Mouse (Mus musculus) thymus, postnatal 25 days (tissue): Measurements from ENCODE around the gene S100a8.
A peak's percentile ranks its signal among the peaks of the same experiment; 100 is the strongest.

Experiments used
- DNase-seq: peaks from one replicate; pipeline ENCODE4 v3.0.0; 2022

S100a8 gene

DNA sequence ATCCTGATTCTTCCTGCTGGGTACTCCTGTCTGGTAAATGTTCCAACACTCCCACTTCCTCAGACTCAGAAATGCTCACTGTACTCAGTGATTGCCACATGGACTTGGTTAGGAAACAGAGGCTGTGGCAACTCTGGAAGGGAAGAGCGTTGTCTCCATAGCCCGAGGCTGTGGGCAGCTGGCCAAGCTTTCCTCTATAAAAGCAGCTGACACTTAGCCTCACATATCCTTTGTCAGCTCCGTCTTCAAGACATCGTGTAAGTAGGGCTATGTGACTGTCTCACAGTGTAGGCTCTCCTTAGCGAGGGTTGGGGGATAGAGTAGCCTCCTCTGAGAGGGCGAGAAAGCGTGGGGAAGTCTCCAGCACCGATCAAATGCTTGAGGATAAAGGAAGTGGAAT lies at the start of gene S100a8:
S100a8 (plus strand) TSS at position 133 of the 400 bp plus-strand sequence.
- DNase-seq = no peak

DNA sequence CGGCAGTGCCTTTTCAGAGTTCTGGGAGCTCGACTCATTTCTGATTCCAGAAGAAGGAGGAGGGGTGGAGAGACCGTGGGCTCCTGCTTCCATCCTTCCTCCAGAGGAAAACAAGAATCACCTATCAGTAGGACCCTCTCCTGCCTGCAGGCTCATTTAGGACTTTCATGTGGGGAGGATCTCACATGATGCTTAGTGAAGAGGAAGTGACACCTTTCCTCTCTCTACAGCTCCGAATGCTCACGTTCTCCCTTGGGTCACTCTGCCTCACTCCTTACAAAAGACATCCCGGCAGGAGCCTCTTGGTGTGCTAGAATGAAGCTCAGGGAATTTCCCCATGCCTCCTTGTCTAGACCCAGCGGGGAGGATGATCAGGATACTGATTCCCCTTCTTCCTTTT lies 47.2 kb upstream of the S100a8 start:
- no peak for DNase-seq

- DNase-seq = peak; percentile 69
Measured at GRCm38 (mm10) chr3:90623435-90624071, 45.2 kb upstream of the S100a8 start.

DNA sequence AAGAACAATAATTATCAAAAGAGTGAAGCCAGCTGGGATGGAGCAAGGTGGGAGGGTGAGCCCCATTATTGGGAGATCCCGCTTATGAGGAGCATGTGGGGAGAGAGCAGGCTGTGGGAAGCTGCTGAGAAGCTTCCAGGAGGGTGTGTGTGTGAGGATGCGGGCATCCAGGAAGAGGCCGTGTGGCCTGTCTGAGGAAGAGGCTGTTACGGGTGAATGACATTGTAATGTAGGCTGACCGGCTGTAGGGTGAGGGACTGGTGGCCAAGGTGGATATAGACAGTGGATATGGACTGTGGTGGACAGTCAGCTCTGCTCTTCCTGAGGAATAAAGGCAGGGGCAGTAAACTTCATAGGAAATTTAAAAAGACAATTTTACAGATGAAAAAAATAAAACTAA lies 43.3 kb upstream of the S100a8 start:
- DNase-seq = no peak

GRCm38 (mm10) chr3:90626266-90627021 lies 42.3 kb upstream of the S100a8 start:
- DNase-seq = no peak

DNA sequence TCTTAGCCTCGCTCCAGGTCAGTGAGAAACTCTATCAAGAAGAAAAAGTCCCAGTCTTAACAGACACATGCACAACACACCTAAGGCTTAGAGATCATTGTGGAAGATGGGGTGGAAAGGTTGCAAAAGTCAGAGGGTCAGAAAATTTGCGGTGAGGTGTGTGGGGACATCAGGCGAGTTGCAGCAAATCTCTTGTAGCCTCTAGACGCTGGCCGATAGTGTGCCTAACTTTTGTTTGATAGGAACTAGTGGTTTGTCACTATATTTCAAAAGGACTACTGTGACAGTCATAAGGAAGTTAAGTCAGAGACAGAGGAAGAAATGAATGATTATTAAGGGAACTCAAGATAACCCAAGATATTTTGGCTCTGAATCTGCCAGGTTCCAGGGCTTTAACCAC lies 41.4 kb upstream of the S100a8 start:
- DNase-seq = no peak

GRCm38 (mm10) chr3:90627807-90628206 lies 41.0 kb upstream of the S100a8 start:
- DNase-seq = peak; percentile 33

DNA sequence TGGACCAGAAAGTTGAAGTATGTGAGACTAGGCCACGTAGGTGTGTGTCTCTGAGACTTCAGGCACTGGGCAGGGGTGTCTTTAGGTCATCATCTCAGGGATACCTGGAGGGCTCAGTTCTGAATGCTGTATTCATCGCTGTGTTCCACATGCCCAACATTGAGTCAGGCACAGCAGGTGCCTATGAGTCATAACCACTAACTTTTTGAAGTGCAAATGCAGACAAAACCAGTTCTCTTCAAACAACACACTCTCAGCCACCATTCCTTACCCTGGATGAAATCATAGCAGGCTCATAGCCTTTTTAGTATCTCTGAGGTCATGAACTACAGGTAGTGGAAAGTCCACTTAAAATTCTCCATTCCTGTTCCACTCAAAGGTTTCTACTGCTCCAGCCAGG lies 39.5 kb upstream of the S100a8 start:
- no peak for DNase-seq

DNA sequence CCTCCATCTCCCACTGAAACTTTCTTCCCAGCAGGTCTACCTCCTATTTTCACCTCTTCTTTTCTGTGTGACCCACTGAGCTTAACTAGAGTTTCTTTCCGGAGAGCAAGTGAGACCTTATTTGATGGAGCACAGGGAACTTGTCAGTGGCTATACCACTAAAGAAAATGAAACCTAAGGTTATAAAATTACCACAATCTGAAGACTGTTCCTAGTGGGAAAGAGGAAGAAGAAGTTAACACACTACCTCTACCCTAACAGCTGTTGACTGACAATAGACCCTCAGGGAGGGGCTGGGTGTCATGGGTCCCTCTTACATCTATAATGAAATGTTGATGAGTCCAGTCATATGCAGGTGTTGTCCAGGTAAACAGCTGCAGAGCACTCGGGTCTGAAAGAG lies 36.8 kb upstream of the S100a8 start:
- no peak for DNase-seq

GRCm38 (mm10) chr3:90638511-90639275 lies 30.1 kb upstream of the S100a8 start:
- DNase-seq = no peak

GRCm38 (mm10) chr3:90639511-90640154 lies 29.1 kb upstream of the S100a8 start:
- peak; percentile 70 for DNase-seq

DNA sequence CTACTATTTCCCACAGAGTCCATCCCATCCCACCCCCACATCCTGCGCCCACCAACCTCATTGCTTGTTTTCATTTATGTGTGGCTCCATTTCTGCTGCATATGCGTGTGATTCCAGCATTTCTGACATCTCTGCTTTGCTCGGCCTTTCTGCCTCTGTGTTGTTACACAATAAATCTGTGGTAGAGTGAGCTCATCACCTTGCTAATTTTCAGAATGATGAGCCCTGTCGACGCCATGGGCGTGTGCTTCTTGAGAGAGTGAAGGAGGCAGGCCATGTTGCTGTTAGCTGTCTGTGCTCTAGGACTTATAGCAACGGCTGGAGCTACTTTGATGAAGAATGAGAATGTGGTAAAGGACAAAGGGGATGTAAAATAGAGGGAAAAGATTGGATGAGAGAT lies 27.8 kb upstream of the S100a8 start:
- no peak for DNase-seq

DNA sequence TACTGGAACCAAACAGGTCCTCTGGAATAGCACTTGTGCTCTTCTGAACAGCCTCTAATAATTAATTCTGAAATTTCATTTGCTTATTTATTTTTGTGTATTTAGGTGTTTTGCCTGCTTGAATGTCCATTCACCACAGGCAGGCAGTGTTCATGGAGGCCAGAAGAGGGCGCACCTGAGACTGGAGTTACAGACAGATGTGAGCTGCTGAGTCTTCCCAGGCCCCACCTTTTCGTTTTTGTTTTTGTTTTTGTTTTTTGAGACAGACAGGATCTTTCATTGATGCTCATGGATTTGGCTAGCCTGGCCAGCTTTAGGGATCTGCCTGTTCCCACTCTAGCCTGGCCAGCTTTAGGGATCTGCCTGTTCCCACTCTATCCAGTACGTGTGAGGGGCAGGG lies 24.6 kb upstream of the S100a8 start:
- peak; percentile 65 for DNase-seq

DNA sequence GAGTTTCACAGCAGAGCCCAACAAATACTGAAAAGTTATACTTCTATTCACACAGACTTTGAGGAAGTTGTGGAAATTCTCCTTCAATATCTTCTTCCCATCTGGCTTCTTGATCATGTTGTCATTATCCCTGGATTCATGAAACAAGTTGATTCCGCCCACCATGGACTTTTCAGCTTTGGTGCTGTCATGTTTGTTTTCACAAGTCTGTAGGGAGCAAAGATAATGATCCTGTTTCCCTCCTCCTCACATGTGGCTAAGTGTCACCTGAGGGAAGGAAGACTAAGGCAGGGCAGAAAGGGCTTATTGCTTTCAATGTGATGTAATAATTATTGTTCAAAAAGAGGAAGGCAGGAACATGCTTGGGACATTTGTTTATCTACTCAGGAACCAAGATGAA lies 21.5 kb upstream of the S100a8 start:
- DNase-seq = no peak

DNA sequence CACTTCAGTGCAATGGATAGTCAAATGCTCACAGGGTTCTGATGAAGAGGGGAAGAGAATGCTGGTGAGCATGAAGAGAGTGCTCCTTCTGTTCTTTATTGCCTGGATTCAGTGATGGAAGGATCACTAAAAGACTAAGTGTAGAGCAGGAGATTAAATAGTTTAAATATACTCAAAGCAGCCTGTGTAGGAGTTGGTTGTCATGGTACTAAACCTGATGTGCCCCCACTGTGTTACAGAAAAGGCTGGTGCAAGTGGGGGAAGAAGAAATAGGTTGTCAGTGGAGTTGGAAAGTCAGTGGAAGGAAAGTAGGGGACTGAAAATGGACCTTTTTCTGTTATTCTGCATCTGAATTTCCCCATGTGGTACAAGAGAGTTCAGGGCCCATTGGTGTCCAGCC lies 19.8 kb upstream of the S100a8 start:
- DNase-seq = no peak

GRCm38 (mm10) chr3:90649832-90650231 lies 18.9 kb upstream of the S100a8 start:
- no peak for DNase-seq

DNA sequence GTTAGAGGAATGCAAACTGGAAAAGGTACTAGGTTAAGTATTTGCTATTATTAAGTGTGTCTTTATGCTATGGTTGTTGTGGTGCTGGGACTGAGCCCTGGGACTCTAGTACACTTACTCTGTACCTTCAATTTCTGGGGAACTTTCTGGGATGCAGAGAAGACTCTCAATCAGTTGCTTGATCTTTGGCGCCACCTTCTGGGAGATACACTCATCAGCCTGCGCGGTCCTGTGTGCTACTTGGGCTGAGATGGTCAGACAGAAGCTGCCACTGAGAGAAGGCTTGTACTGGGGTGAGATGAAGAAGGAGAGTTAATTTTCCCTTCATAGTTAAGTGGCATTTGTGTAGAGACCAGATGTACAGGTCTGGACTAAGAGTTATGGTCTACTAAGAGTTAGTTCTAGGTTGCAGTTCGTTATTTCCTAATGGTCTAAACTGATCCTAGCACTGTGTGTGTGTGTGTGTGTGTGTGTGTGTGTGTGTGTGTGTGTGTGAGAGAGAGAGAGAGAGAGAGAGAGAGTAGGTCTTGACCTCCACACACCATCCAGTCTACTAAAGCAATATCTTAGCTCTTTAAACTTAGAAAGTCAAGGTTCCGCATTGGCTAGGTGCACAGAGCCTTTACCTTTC lies 15.8 kb upstream of the S100a8 start:
- DNase-seq = peak; percentile 60

DNA sequence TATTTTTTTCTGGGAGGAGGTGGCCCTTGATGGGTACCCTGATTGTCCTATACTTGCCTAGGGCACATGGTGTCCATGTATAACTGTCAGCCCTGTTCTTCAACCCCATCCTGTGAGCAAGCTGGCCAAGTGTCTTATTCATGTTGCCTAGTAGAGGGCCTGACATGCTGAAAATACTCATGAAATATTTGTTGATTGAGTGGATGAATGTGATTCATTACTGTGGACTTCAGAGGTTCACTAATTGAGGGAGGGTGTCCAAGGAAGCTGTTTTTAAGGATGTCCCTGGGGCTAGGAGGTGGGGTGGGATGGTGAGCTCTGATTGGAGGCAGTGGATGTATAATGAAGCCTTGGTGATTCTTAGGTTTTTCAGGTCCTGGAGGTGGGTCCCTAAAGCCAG lies 15.1 kb upstream of the S100a8 start, which contains the start of gene S100a7a:
S100a7a (plus strand) TSS at position 301 of the 400 bp plus-strand sequence.
- DNase-seq = no peak

- DNase-seq = peak; percentile 7
Measured at GRCm38 (mm10) chr3:90657405-90657804, 11.4 kb upstream of the S100a8 start.

DNA sequence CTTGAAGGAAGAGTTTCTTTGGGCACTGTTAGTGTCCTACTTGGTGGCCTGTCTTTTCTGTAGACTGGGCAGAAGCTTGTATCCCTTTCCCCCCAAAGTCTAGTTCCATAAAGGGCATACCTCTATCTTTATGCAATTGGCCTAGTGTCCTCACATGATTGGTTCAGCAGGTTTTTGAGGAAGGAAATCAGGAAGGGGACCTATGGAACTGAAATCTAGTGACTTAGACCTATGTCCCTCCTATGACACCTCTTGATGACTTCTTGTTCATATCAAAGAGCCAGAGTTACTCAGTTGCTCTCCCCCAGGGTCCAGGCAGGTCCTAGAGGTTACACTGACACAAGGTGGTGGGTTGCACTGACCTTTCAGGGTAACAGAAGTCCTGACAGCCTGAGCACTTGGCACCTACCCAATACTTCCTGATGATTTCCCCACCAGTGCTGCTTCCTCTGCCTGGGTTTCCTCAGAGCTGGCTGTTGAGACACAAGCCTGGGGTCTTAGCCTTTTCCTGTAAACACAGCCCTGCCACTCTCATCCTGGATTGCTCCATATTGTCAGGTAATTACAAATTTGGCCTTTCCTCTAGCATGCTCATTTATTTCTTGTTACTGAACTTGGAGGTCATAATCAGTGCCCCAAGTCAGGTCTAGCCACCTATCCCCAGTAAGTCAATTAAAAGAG lies 9.3 kb upstream of the S100a8 start:
- no peak for DNase-seq

DNA sequence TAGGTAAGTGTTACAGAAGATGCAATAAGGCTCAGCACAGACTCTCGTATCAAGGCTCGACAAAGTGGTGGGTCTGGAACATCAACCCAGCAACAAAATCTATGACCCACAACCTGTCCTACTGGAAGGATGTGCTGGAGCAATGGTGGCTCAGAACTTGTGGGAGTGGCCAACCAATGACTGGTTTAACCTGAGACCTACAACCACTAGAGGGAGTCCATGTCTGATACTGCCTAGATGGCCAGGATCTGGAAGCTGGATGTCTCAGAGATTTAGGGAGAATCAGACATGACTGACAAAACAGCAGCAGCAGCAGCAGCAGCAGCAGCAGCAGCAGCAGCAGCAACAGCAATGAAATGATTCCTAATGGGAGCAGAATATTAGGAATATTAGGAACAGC lies 4.6 kb upstream of the S100a8 start:
- DNase-seq = no peak

DNA sequence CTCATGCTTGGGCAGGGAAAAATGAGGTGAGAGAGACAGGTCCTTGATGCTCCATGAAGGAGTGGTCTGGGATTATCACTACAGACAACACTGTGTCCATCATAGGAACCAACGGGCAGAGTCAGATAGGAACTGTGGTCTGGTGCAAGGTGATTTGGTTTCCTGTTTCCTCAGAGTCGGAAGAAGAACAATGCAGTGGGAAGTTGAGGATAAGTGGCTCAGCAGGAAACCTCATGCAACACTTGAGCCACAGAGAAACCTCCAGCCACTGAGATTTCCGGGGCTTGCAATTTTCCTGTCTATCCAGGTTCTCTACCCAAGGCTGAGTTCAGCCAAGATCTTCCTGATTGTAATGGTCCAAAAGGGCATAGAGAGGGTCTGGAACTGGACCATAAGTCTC lies 9.9 kb downstream of the S100a8 start:
- DNase-seq = no peak
